Mouse (Mus musculus) thymus, adult 2 months (tissue): ENCODE measurements around the gene Rxra.

Source experiments
- CTCF ChIP-seq: fragments of 200-500 bp; IDR thresholded peaks from 2 replicates; pipeline ENCODE4 v1.5.1; 2012; ENCODE audit warnings: mild to moderate bottlenecking, control low read depth, low read length, moderate library complexity, borderline replicate concordance; ENCODE audit not compliant: control insufficient read depth, poor library complexity, insufficient read depth; ENCODE audit errors: extremely low read depth
- POLR2A ChIP-seq: fragments of 200-500 bp; IDR thresholded peaks from 2 replicates; pipeline ENCODE4 v1.6.1; 2012; ENCODE audit warnings: mild to moderate bottlenecking, low read length, control low read depth, moderate library complexity; ENCODE audit not compliant: control insufficient read depth, poor library complexity, insufficient read depth; ENCODE audit errors: extremely low read depth

DNA sequence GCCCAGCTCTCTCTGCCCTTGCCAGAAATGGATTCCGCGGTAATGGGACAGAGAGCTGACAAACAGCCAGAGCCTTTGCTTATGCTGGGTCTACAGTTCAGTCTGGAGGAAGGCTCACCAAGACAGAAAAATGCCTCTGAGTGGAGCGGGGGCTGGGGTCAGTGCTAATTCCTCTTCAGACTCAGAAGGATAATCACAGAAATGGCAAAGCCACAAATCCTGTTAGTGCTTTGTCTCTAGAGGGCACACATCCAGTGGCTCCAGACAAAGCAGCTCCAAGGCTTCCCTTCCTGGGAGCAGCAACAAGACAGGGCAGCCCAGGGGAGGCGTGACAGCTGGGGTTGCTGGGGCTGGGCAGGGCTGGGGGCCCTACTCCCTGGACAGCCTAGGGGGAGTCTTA lies 9.5 kb upstream of the Rxra start:
- TF ChIP-seq CTCF (no peak), POLR2A (no peak)
